Mouse (Mus musculus): Measurements from ENCODE around the gene AA986860. TPM values are rescaled to one million over a fixed set of nuclear protein-coding genes. Genes with fewer than 3 reads are reported as not detected.
A peak's percentile ranks its signal among the peaks of the same experiment; 100 is the strongest.

Gene AA986860
- polyA plus RNA-seq, 1 experiment, result 0.59 TPM

DNA sequence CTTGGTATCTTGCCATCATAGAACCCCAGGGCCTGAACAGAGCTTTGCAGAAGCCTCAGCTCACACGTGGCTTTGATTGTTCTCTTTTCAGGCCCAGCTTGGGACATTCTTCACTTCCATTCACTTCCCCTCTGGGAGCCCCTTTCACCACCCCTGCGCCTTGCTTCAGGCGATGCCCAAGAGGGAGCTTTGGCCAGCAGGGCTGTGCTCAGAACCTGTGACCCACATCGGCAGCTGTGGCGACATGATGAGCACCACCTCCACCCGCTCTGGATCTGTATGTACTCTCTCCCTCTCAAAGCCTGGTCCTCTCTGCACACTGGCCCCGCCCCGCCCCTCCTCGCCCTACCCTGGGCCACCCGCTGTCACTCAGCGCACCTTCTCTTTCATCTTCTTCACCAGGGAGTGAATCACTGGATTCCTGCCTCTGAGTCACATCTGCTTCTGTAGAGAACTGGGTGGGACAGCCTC, 5.7 kb downstream of the AA986860 start:
- DNase-seq (ENCODE audit: low read depth), result no peak
- TF ChIP-seq POLR2A (IDR thresholded peaks at IDR 0.05; ENCODE audit: borderline replicate concordance, extremely low read depth, insufficient read depth, insufficient read length, poor library complexity, severe bottlenecking), result no peak
- no peak for TF ChIP-seq CTCF (IDR thresholded peaks at IDR 0.05; ENCODE audit: borderline replicate concordance, extremely low read depth, insufficient read depth, insufficient read length)

DNA sequence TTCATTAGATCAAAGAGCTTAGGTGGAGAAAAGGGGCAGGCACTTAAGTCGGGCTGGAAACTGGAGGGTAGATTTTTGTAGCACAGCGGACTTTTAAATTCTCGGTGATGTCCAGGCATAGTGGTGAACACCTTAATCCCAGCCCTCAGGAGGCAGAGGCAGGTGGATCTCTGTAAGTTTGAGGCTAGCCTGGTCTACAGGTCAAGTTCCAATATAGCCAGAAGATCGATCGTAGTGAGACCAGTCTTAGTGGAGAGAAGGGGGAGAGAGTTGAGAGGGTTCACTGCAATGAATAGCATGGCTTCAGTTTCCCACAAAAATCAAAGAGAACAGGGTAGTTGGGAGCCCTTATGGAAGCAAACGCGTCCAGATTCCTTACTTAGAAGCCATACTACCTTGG, 6.1 kb downstream of the AA986860 start:
- DNase-seq (ENCODE audit: low read depth), result no peak
- TF ChIP-seq POLR2A (IDR thresholded peaks at IDR 0.05; ENCODE audit: borderline replicate concordance, extremely low read depth, insufficient read depth, insufficient read length, poor library complexity, severe bottlenecking) (no peak), CTCF (IDR thresholded peaks at IDR 0.05; ENCODE audit: borderline replicate concordance, extremely low read depth, insufficient read depth, insufficient read length) (no peak)

DNA sequence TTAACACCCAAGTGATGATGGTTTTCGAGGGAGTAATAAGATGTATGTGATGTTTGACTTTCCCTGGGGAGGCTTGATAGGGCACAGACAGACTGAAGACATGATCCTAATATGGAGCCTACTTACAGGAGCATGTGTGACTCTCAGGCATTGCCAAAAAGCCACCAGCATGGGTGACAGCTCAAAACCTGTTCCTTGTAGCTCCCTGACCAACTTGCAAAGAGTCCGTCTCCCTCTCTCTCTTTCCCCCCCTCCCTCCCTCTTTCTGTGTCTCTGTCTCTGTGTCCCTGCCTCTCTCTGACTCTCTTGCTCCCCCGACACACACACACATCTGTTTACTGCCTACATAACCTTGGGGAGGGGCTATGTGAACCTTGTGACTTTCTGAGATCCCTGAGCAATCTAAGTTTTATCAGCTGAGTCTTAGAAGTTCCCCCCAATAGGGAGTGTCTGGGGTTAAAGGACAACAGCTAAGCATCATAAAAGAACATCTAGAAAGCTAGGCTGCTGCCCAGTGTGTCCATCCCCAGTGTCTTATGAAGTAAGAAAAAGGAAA, 6.9 kb downstream of the AA986860 start:
- TF ChIP-seq CTCF (IDR thresholded peaks at IDR 0.05; ENCODE audit: borderline replicate concordance, extremely low read depth, insufficient read depth, insufficient read length) (no peak), POLR2A (IDR thresholded peaks at IDR 0.05; ENCODE audit: borderline replicate concordance, extremely low read depth, insufficient read depth, insufficient read length, poor library complexity, severe bottlenecking) (no peak)
- no peak for DNase-seq (ENCODE audit: low read depth)

DNA sequence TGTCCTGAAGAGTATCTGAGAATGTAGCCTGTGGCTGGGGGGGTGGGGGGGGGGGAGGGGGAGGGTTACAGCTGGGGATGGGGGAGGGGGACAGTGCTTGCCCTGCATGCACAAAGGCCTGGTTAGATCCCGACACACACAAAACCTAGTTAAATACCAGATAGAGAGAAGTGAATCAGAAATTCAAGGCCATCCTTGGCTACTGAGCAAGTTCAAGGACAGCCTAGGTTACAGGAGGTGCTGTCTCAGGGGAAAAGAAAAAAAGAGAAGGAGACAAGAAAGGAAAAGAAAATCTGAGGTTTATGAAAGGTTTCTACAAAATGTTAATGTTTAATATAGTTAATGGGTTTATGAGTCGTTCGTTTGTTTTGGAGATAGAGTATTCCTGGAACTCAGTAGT, 7.9 kb downstream of the AA986860 start:
- no peak for DNase-seq (ENCODE audit: low read depth)

DNA sequence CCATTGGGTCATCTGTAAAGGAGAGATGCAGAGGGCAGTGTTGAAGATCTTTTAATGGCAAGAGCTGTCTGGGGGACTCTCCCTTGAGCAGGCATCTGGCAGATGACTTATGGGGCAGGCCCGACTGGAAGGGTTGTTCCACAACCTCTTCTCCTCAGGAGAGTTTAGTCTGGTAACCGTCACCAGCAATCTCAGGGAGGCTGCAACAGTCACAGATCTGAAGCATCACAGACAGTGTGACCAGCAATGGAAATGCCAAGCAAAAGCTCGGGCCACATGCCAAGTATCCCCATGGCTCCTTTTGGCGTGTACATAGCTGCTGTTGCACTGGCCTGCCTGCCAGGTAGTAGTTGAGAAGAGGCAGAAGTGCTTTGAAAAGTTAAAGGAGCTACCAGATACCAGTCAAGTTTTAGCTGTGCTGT, 8.5 kb downstream of the AA986860 start:
- no peak for TF ChIP-seq POLR2A (IDR thresholded peaks at IDR 0.05; ENCODE audit: borderline replicate concordance, extremely low read depth, insufficient read depth, insufficient read length, poor library complexity, severe bottlenecking)
- no peak for TF ChIP-seq CTCF (IDR thresholded peaks at IDR 0.05; ENCODE audit: borderline replicate concordance, extremely low read depth, insufficient read depth, insufficient read length)
- DNase-seq (ENCODE audit: low read depth), result peak; percentile 27

More for the DNA sequence above, 7.9 kb downstream of the AA986860 start:
- no peak for TF ChIP-seq POLR2A (IDR thresholded peaks at IDR 0.05; ENCODE audit: borderline replicate concordance, extremely low read depth, insufficient read depth, insufficient read length, poor library complexity, severe bottlenecking)
- TF ChIP-seq CTCF (IDR thresholded peaks at IDR 0.05; ENCODE audit: borderline replicate concordance, extremely low read depth, insufficient read depth, insufficient read length), result no peak

DNA sequence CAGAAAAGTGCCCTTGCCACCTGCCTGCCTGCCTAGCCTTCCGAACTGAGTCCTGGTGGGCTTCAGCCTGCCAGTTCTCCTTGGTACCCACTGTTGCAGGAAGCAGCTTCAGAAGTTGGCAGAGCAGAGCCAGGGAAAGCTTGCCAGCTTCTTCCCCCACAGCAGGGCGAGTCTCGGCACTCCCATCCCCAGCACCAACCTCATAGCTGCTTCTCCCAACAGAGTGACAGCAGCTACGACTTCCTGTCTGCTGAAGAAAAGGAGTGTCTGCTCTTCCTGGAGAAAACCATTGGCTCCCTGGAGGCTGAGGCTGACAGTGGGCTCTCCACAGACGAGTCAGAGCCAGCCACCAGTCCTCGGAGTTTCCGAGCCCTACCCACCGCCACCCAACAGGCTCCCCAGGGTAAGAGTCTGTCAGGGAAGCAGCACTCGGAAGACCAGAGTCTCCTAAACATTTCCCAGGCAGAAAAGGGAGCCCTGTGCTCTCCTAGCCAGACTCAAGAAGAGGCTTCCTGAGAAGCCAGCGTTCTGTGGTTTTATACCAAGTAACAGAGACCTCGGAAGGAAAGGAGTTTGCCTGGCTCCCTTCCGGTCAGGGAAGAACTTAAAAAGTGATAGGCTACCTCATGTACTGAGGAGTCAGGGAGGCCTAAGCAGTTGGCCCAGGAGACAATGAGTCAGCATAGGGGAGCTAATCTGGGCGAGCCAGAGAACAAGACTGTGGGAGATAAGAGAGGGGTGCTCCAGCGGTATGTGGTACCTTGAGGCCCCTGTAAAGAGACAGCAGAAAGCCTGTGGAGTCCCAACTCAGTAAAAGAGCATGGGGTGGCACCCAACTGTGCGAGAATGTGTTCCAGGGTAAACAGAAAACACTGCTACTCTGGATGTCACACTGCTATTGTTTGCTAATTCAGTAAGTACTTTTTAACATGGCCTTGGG, 9.3 kb downstream of the AA986860 start:
- DNase-seq (ENCODE audit: low read depth), result peak; percentile 55
- TF ChIP-seq POLR2A (IDR thresholded peaks at IDR 0.05; ENCODE audit: borderline replicate concordance, extremely low read depth, insufficient read depth, insufficient read length, poor library complexity, severe bottlenecking), result no peak
- no peak for TF ChIP-seq CTCF (IDR thresholded peaks at IDR 0.05; ENCODE audit: borderline replicate concordance, extremely low read depth, insufficient read depth, insufficient read length)

DNA sequence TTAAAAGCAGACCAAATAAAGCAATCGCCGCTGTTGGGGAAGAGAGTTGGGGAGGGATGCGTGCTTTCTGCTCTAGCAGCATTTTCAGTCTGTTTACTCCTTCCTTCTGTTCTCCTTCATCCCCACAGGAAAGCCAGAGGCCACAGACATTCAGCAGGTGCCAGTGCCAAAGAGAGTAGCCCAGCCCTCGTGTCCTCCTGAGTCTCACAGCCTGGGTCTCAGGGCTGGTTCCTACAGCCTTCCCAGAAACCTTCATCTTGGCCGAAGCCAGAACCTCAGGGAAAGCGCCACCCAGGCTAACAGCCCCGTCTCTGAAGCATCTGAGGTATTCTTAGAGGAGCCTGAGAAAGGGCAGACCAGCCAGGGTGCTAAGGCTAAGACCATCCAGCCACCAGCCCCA, 10.4 kb downstream of the AA986860 start:
- TF ChIP-seq CTCF (IDR thresholded peaks at IDR 0.05; ENCODE audit: borderline replicate concordance, extremely low read depth, insufficient read depth, insufficient read length), result no peak
- TF ChIP-seq POLR2A (IDR thresholded peaks at IDR 0.05; ENCODE audit: borderline replicate concordance, extremely low read depth, insufficient read depth, insufficient read length, poor library complexity, severe bottlenecking), result no peak
- no peak for DNase-seq (ENCODE audit: low read depth)

DNA sequence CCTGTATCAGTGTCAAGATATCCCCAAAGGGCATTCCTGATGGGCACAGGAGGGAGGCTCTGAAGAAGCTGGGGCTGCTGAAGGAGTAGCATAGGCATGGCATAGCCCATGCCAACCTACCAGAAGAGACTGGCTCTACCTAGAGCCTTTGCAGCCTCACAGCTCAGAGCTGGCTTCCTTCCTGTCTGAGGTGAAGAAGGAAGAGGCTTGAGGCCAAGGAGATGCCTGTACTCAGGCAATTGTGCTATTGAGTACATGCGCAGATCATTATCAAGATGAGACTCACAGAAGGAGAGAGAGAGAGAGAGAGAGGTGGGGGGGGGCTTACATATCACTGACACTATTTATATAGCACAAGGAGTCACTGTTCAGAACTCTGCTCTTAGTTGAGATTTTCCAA, 12.0 kb downstream of the AA986860 start:
- no peak for TF ChIP-seq POLR2A (IDR thresholded peaks at IDR 0.05; ENCODE audit: borderline replicate concordance, extremely low read depth, insufficient read depth, insufficient read length, poor library complexity, severe bottlenecking)
- TF ChIP-seq CTCF (IDR thresholded peaks at IDR 0.05; ENCODE audit: borderline replicate concordance, extremely low read depth, insufficient read depth, insufficient read length), result no peak
- DNase-seq (ENCODE audit: low read depth), result no peak

DNA sequence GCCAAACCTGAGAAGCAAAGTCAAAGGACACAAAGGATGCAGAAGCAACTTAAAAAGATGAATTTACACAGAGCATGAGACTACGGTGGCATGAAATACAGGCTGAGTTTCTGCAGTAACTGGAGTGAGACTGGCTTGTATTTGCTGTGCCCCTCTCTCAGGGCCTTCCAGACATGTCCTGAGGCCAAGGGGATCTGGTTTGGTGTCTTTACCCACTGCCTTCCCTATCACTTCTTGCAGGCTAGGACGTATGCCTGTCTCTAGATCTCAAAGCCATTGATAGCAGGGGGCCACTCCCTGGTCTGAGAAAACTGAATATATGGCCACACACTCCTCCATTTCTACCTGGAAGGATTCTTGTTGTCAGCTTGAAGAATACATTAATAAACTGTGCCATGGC, 12.4 kb downstream of the AA986860 start:
- no peak for DNase-seq (ENCODE audit: low read depth)
- TF ChIP-seq CTCF (IDR thresholded peaks at IDR 0.05; ENCODE audit: borderline replicate concordance, extremely low read depth, insufficient read depth, insufficient read length) (no peak), POLR2A (IDR thresholded peaks at IDR 0.05; ENCODE audit: borderline replicate concordance, extremely low read depth, insufficient read depth, insufficient read length, poor library complexity, severe bottlenecking) (no peak)

DNA sequence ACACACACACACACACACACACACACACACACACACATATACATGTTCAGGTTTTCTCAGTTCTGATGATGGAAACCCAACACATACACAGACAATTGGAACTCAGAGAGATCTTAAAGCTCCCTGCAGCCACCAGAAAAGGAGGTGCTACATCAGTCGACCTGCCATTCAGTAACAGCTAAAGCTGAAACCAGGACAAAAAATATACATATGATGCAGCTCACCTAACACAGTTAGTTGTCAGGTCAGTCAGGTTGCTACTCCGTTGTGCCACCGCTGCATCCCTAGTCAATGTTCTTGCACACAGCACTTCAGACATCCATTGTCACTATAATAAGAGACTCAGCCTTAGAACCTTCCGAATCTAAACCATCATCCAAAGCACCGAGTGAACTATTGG, 13.2 kb downstream of the AA986860 start:
- DNase-seq (ENCODE audit: low read depth), result no peak
- TF ChIP-seq CTCF (IDR thresholded peaks at IDR 0.05; ENCODE audit: borderline replicate concordance, extremely low read depth, insufficient read depth, insufficient read length), result no peak
- no peak for TF ChIP-seq POLR2A (IDR thresholded peaks at IDR 0.05; ENCODE audit: borderline replicate concordance, extremely low read depth, insufficient read depth, insufficient read length, poor library complexity, severe bottlenecking)

DNA sequence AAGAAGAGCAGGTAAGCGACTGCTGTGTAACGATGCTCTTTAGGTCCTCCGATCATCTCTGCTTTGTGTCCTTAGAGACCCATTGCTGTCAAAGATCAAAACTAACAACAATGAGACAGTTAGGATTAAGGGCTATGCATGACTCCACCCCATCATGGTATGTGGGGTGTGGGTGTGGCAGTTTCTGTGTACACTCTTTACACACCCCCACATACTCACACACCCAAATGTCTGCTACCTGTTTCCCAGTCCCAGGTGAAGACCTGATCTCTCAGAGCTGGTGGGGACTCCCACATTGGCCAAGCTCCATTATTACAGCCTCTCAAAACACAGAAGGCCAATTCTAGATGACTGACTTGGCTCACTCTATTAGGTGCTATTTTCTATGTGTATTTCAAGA, 13.8 kb downstream of the AA986860 start:
- TF ChIP-seq POLR2A (IDR thresholded peaks at IDR 0.05; ENCODE audit: borderline replicate concordance, extremely low read depth, insufficient read depth, insufficient read length, poor library complexity, severe bottlenecking) (no peak), CTCF (IDR thresholded peaks at IDR 0.05; ENCODE audit: borderline replicate concordance, extremely low read depth, insufficient read depth, insufficient read length) (no peak)
- DNase-seq (ENCODE audit: low read depth), result no peak

Data from brain, embryonic 14.5 days (tissue).